Mouse (Mus musculus): ENCODE results near the gene Krt34. TPM values are rescaled to one million over a fixed set of nuclear protein-coding genes. Genes with fewer than 3 reads are reported as not detected.
A peak's percentile ranks its signal among the peaks of the same experiment; 100 is the strongest.

The Krt34 gene
- polyA plus RNA-seq, 1 experiment: not detected

DNA sequence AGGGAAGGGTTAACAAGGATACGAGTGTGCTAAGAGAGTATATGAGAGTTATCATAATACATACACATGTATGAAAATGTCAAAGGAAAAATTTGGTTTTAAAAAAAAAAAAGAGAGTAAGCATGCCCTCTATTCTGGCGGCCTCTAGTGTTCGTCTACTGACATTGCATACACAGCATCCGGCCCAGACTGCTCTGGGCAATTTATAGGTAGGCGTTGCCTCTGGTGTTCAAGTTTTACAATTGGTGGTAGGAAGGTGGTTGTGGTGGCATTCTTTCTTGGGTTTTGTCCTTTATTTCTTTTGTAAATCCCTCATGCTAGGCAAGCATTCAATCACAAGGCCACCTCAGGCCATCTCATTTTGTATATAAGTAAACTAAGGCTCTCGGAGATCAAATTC, 36.5 kb downstream of the Krt34 start:
- WGBS: 16% methylated on average over 6 of the region's 6 CpGs
- TF ChIP-seq POLR2A (IDR thresholded peaks at IDR 0.05; ENCODE audit: low read depth, low read length): no peak
- peak; percentile 78; the same call in 1 of the 2 replicates for TF ChIP-seq CTCF (IDR thresholded peaks at IDR 0.05; ENCODE audit: extremely low read depth, insufficient read length, insufficient replicate concordance, low read depth, low read length)
- H3K27ac ChIP-seq (ENCODE audit: insufficient read depth, low read depth, low read length): no peak overlapping the region
- H3K4me3 ChIP-seq (ENCODE audit: low read depth, low read length): no peak overlapping the region
- no peaks in the 10 kb centered on the region for H3K36me3 ChIP-seq (ENCODE audit: control insufficient read depth, insufficient read depth, low read length)
- H3K27me3 ChIP-seq (ENCODE audit: control insufficient read depth, insufficient read depth, low read length): no peaks in the 10 kb centered on the region
- H3K4me1 ChIP-seq (ENCODE audit: control insufficient read depth, insufficient read depth, insufficient read length, low read length): 0 out of 2 replicates have a peak, but pooled peaks cover 2% of the 10 kb centered on the region

DNA sequence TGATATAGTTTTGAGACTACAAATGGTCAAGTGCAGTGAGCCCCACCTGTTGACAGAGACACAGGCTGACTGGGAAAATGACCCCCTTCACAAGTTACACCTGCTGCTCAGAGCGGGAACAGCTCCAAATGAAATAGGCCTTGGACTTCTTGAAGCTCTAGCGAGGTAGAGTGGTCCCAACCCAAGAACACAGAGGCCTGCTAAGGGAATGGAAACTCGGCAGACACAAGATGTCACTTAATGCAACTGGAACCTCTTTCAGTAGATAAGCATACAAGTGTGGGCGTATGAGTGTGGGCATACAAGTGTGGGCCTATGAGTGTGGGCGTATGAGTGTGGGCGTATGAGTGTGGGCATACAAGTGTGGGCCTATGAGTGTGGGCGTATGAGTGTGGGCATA, 42.3 kb downstream of the Krt34 start:
- Histone ChIP-seq H3K4me1 (ENCODE audit: control insufficient read depth, insufficient read depth, insufficient read length, low read length) (no peaks in the 10 kb centered on the region), H3K27me3 (ENCODE audit: control insufficient read depth, insufficient read depth, low read length) (no peaks in the 10 kb centered on the region), H3K4me3 (ENCODE audit: low read depth, low read length) (no peak overlapping the region), H3K36me3 (ENCODE audit: control insufficient read depth, insufficient read depth, low read length) (no peaks in the 10 kb centered on the region), H3K27ac (ENCODE audit: insufficient read depth, low read depth, low read length) (no peak overlapping the region)
- no peak for TF ChIP-seq CTCF (IDR thresholded peaks at IDR 0.05; ENCODE audit: extremely low read depth, insufficient read length, insufficient replicate concordance, low read depth, low read length)
- TF ChIP-seq POLR2A (IDR thresholded peaks at IDR 0.05; ENCODE audit: low read depth, low read length): no peak
- 92% methylated on average over 7 of the region's 7 CpGs for WGBS

DNA sequence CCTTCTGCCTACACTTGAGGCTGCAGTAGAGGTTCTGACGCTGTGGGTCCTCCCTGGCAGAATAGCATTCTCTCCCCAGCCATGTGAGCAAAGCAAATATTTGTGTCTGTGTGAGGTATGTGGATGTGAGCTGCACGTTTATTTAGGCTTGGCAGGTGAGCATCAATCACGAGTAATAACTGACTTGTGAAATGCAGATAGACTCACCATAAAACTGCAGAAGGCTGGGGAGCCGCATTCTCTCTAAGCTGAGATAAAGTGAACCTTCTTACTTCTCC, 47.0 kb downstream of the Krt34 start:
- Histone ChIP-seq H3K4me1 (ENCODE audit: control insufficient read depth, insufficient read depth, insufficient read length, low read length) (no peaks in the 10 kb centered on the region), H3K27me3 (ENCODE audit: control insufficient read depth, insufficient read depth, low read length) (peaks cover 6% of the 10 kb centered on the region), H3K36me3 (ENCODE audit: control insufficient read depth, insufficient read depth, low read length) (no peaks in the 10 kb centered on the region), H3K4me3 (ENCODE audit: low read depth, low read length) (no peak overlapping the region), H3K27ac (ENCODE audit: insufficient read depth, low read depth, low read length) (no peak overlapping the region)
- no peak for TF ChIP-seq CTCF (IDR thresholded peaks at IDR 0.05; ENCODE audit: extremely low read depth, insufficient read length, insufficient replicate concordance, low read depth, low read length)
- no peak for TF ChIP-seq POLR2A (IDR thresholded peaks at IDR 0.05; ENCODE audit: low read depth, low read length)
- WGBS: 17% methylated on average over 4 of the region's 4 CpGs

DNA sequence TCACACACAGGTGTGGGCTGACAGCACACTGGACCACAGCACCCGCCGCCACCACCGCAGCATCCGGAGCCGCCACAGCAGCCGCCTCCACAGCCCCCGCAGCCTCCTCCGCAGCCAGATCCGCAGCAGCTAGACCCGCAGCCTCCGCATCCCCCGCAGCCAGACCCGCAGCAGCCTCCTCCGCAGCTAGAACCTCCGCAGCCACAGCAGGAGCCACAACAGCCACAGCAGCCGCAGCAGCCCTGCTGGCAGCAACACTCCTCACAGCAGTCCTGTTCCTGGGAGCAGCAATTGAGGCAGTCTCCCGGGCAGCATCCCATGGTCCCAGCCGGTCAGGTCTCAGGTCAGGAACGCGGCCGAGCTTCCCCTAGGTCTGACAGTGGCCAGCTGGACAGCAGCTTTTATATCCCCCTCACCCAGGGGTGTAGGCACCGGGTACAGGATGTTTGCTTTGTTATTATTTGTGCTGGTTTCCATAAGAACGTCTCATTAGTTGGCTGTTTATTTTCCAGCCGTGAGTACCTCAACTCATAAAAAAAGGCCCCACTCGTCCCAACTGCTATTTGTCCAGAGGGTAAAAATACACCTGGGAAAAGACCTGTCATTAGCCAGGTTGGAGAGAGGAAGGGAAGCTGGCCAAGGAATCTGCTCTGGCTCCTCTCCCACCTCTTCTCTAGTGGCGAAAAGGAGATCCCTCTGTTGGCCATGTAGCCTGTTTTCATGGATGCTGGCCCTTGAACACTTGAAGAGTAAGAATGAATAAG, 47.6 kb downstream of the Krt34 start, which contains the start of gene Krtap17-1:
Gene Krtap17-1 (minus strand): TSS at position 375 of the 764 bp plus-strand sequence.
- H3K27me3 ChIP-seq (ENCODE audit: control insufficient read depth, insufficient read depth, low read length): peaks cover 6% of the 10 kb centered on the region
- no peaks in the 10 kb centered on the region for H3K36me3 ChIP-seq (ENCODE audit: control insufficient read depth, insufficient read depth, low read length)
- 11% methylated on average over 22 of the region's 26 CpGs for WGBS
- no peak within 1 kb of the TSS for H3K27ac ChIP-seq (ENCODE audit: insufficient read depth, low read depth, low read length)
- TF ChIP-seq POLR2A (IDR thresholded peaks at IDR 0.05; ENCODE audit: low read depth, low read length) (no peak), CTCF (IDR thresholded peaks at IDR 0.05; ENCODE audit: extremely low read depth, insufficient read length, insufficient replicate concordance, low read depth, low read length) (no peak)
- no peak within 1 kb of the TSS for H3K4me3 ChIP-seq (ENCODE audit: low read depth, low read length)
- H3K4me1 ChIP-seq (ENCODE audit: control insufficient read depth, insufficient read depth, insufficient read length, low read length): no peaks in the 10 kb centered on the region

DNA sequence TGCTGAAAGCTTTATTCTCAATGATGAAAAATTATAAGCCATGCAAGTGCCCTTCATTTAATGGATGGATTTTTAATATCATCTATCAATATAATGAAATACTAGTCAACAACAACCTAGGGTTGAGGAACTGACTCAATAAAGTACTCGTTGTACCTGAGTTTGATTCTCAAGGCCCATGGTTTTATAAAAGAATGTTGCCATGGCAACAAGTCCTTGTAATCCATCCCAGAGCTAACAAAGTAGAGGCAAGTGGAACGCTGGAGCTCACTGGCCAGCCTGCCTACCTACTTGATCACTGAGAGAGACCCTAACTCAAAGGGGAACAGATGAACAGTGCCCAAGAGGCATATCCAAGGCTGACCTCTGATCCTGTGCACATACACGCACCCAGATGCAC, 50.8 kb downstream of the Krt34 start:
- TF ChIP-seq POLR2A (IDR thresholded peaks at IDR 0.05; ENCODE audit: low read depth, low read length) (no peak), CTCF (IDR thresholded peaks at IDR 0.05; ENCODE audit: extremely low read depth, insufficient read length, insufficient replicate concordance, low read depth, low read length) (no peak)
- no peak overlapping the region for H3K4me3 ChIP-seq (ENCODE audit: low read depth, low read length)
- no peaks in the 10 kb centered on the region for H3K4me1 ChIP-seq (ENCODE audit: control insufficient read depth, insufficient read depth, insufficient read length, low read length)
- no peaks in the 10 kb centered on the region for H3K36me3 ChIP-seq (ENCODE audit: control insufficient read depth, insufficient read depth, low read length)
- WGBS: 71% methylated on average over 3 of the region's 3 CpGs
- no peak overlapping the region for H3K27ac ChIP-seq (ENCODE audit: insufficient read depth, low read depth, low read length)
- H3K27me3 ChIP-seq (ENCODE audit: control insufficient read depth, insufficient read depth, low read length): peaks cover 6% of the 10 kb centered on the region

DNA sequence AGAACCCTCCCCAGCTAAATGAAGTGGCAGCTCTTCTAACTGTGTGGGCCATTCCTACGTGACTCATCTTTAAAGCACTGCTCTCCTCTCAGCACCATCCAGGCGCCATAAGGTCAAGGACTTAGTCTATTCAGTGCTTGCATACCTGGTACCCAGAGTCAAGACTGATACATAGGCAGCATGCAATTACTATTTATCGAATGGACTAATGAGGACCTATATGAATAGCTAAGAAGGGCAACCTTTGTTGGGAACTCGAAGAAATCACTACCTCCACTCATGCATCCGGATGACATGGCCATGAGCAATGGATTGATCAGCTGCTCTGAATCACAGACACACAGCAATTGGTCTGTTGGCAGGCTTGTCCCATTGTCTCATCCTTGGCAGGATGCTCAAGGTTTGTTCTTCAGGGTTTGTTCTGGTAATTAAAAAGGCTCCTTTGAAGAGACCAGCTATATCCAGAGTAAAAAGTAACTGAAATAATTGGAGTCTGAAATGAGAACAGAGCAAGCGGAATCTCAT, 51.4 kb downstream of the Krt34 start:
- 81% methylated on average over 6 of the region's 6 CpGs for WGBS
- Histone ChIP-seq H3K27me3 (ENCODE audit: control insufficient read depth, insufficient read depth, low read length) (peaks cover 6% of the 10 kb centered on the region), H3K27ac (ENCODE audit: insufficient read depth, low read depth, low read length) (no peak overlapping the region), H3K4me1 (ENCODE audit: control insufficient read depth, insufficient read depth, insufficient read length, low read length) (no peaks in the 10 kb centered on the region), H3K4me3 (ENCODE audit: low read depth, low read length) (no peak overlapping the region), H3K36me3 (ENCODE audit: control insufficient read depth, insufficient read depth, low read length) (no peaks in the 10 kb centered on the region)
- TF ChIP-seq POLR2A (IDR thresholded peaks at IDR 0.05; ENCODE audit: low read depth, low read length): no peak
- no peak for TF ChIP-seq CTCF (IDR thresholded peaks at IDR 0.05; ENCODE audit: extremely low read depth, insufficient read length, insufficient replicate concordance, low read depth, low read length)

DNA sequence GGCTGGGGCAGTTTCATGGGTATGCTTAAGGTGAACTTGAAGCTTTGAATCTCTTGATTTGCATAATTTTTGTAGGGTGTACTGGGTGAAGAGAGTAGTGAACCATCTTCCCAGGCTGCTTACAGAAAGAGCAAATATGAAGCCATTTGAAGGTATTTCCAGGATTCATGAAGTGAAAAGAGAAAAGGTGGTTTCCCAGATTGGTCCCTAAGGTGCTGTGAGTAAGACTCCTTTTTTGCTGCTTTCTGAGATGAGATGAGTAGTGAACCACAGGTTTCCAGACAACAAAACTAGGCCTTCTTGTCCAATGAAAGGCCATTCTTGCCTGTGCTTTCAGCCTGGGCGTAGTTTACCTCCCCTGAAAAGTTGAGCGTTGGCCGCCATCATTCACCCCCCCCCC, 52.8 kb downstream of the Krt34 start:
- Histone ChIP-seq H3K4me1 (ENCODE audit: control insufficient read depth, insufficient read depth, insufficient read length, low read length) (no peaks in the 10 kb centered on the region), H3K27me3 (ENCODE audit: control insufficient read depth, insufficient read depth, low read length) (peaks cover 4% of the 10 kb centered on the region), H3K4me3 (ENCODE audit: low read depth, low read length) (no peak overlapping the region), H3K36me3 (ENCODE audit: control insufficient read depth, insufficient read depth, low read length) (no peaks in the 10 kb centered on the region), H3K27ac (ENCODE audit: insufficient read depth, low read depth, low read length) (no peak overlapping the region)
- WGBS: 88% methylated on average over 3 of the region's 3 CpGs
- TF ChIP-seq CTCF (IDR thresholded peaks at IDR 0.05; ENCODE audit: extremely low read depth, insufficient read length, insufficient replicate concordance, low read depth, low read length) (no peak), POLR2A (IDR thresholded peaks at IDR 0.05; ENCODE audit: low read depth, low read length) (no peak)

Other genes with a start within 250 kb of the Krt34 start
- gene Gm11596, start 248.1 kb downstream of the Krt34 start, polyA plus RNA-seq (2012; rRNA removed): not detected in 2 replicates
- gene Gm11569, start 242.6 kb downstream of the Krt34 start, polyA plus RNA-seq (2012; rRNA removed): not detected in 2 replicates
- not detected in 2 replicates for gene Gm11554, start 237.1 kb downstream of the Krt34 start, polyA plus RNA-seq (2012; rRNA removed)
- gene Krtap4-13, start 231.7 kb downstream of the Krt34 start, polyA plus RNA-seq (2012; rRNA removed): not detected in 2 replicates
- gene Gm11564, start 225.9 kb downstream of the Krt34 start, polyA plus RNA-seq (2012; rRNA removed): not detected in 2 replicates
- not detected in 2 replicates for gene 2300003K06Rik, start 203.5 kb downstream of the Krt34 start, polyA plus RNA-seq (2012; rRNA removed)
- gene Krtap4-16, start 189.9 kb downstream of the Krt34 start, polyA plus RNA-seq (2012; rRNA removed): 1.9 and 3.2 TPM in 2 replicates
- not detected in 2 replicates for gene Gm11568, start 183.6 kb downstream of the Krt34 start, polyA plus RNA-seq (2012; rRNA removed)
- not detected in 2 replicates for gene Gm11559, start 177.1 kb downstream of the Krt34 start, polyA plus RNA-seq (2012; rRNA removed)
- not detected in 2 replicates for gene Krtap9-1, start 168.2 kb downstream of the Krt34 start, polyA plus RNA-seq (2012; rRNA removed)
- gene Gm11567, start 162.4 kb downstream of the Krt34 start, polyA plus RNA-seq (2012; rRNA removed): not detected in 2 replicates
- not detected in 2 replicates for gene Krtap31-1, start 133.6 kb downstream of the Krt34 start, polyA plus RNA-seq (2012; rRNA removed)
- not detected in 2 replicates for gene Gm11565, start 126.8 kb downstream of the Krt34 start, polyA plus RNA-seq (2012; rRNA removed)
- gene Krtap31-2, start 105.3 kb downstream of the Krt34 start, polyA plus RNA-seq (2012; rRNA removed): not detected in 2 replicates
- not detected in 2 replicates for gene Krtap9-5, start 93.1 kb downstream of the Krt34 start, polyA plus RNA-seq (2012; rRNA removed)
- gene Krtap29-1, start 62.5 kb downstream of the Krt34 start, polyA plus RNA-seq (2012; rRNA removed): not detected in 2 replicates
- gene Krtap16-1, start 55.0 kb downstream of the Krt34 start, polyA plus RNA-seq (2012; rRNA removed): not detected in 2 replicates
- not detected in 2 replicates for gene Krtap17-1, start 47.6 kb downstream of the Krt34 start, polyA plus RNA-seq (2012; rRNA removed)
- gene Krt33a, start 25.3 kb downstream of the Krt34 start, polyA plus RNA-seq (2012; rRNA removed): not detected in 2 replicates
- not detected in 2 replicates for gene Krt33b, start 11.7 kb downstream of the Krt34 start, polyA plus RNA-seq (2012; rRNA removed)
- gene Krt31, start 9.0 kb upstream of the Krt34 start, polyA plus RNA-seq (2012; rRNA removed): 0.20 TPM in 1 of 2 replicates, not detected in the other
- not detected in 2 replicates for gene Krt32, start 46.7 kb upstream of the Krt34 start, polyA plus RNA-seq (2012; rRNA removed)
- gene Krt35, start 54.7 kb upstream of the Krt34 start, polyA plus RNA-seq (2012; rRNA removed): not detected in 2 replicates
- not detected in 2 replicates for gene Krt36, start 64.1 kb upstream of the Krt34 start, polyA plus RNA-seq (2012; rRNA removed)
- gene Krt13, start 80.0 kb upstream of the Krt34 start, polyA plus RNA-seq (2012; rRNA removed): 1.0 TPM in 1 of 2 replicates, not detected in the other
- gene Krt15, start 94.4 kb upstream of the Krt34 start, polyA plus RNA-seq (2012; rRNA removed): 0.32 and 1.1 TPM in 2 replicates
- 1,218 and 2,324 TPM in 2 replicates for gene Krt19, start 107.1 kb upstream of the Krt34 start, polyA plus RNA-seq (2012; rRNA removed)
- not detected in 2 replicates for gene Krt9, start 151.7 kb upstream of the Krt34 start, polyA plus RNA-seq (2012; rRNA removed)
- gene Krt14, start 166.0 kb upstream of the Krt34 start, polyA plus RNA-seq (2012; rRNA removed): 0.27 TPM in 1 of 2 replicates, not detected in the other
- 0.08 TPM in 1 of 2 replicates, not detected in the other for gene Krt16, start 207.3 kb upstream of the Krt34 start, polyA plus RNA-seq (2012; rRNA removed)
- gene Krt17, start 219.5 kb upstream of the Krt34 start, polyA plus RNA-seq (2012; rRNA removed): 0.11 and 0.72 TPM in 2 replicates
- gene Krt42, start 228.3 kb upstream of the Krt34 start, polyA plus RNA-seq (2012; rRNA removed): 0.09 TPM in 1 of 2 replicates, not detected in the other